Mouse (Mus musculus) layer of hippocampus, adult 8-10 months (tissue): ENCODE measurements around the gene Klf7. TPM values are rescaled to one million over a fixed set of nuclear protein-coding genes. Genes with fewer than 3 reads are reported as not detected.

Source experiments
- DNase-seq, 2 experiments: peaks; one replicate each; pipeline ENCODE4 v3.0.0; 2022; ENCODE audit warnings: low spot score in 2 of 2
- total RNA-seq, 4 experiments: library from RNA; stranded (reverse); gene quantifications; 2 replicates each; pipeline ENCODE4 v1.2.4; 2022

The Klf7 gene
- total RNA-seq, 4 experiments from 2014 or later, result 28.0 to 43.8 (median 32.3) TPM

DNA sequence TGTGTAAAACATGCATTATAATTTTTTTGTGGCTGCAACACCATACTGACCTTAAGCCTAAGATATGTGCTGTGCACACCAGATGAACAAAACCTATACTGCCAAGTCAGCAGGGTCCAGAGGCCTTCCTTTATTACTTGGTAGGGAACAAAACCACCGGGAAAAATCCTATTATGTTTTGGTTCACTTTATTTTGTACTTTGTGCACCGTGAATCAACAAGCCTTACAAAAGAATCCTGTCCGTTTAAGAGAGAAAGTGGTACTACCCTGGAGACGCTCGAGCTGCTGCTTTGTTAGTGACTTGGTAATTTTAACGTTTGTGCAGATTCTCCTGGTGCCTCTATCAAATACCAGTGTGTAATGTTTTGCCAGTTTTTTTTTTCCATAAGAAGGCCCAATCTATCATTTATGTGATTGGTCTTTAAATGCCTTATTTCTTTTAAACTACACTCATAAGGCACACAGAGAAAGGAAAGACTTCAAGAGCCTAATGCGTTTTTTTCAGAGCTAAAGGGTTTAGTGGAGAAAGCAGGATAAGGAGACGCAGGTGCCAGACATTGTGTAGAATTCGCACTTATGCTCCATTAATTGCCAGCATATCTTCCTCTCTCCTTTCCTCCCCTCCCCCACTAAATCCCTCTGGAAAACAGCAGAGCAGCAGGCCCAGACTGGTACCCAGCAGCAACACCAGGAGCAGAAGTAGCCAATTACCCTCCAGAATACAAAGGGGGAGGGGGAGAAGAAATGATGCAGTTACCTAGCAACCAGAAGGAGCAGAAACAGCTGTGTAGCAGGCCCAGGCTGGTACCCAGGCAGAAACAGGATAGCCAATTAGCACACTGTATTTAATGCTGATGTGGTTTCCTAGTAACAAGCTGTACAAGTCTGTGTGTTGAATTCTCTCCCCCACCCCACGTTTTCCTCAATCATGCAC, 55.5 kb downstream of the Klf7 start:
- peak; percentile 61 to 75 for DNase-seq

DNA sequence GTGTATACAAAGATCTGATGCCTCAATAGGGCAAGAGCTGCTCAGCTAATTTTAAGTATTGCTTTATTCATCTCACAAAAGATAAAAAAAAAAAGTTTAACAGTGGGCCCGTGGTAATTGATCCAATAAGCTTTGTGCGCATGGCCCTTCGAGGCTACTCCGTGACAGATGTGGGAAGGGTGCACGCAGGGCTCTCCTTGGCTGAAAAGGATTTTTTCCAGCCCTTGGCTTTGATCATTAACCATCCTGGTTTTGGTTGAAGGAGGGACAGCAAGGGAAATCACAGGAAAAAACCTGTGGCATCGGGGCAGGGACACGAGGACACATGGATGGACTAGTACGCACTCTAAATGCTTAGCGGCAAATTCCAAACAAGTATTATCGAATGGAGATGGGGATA, 60.6 kb downstream of the Klf7 start:
- no peak for DNase-seq

DNA sequence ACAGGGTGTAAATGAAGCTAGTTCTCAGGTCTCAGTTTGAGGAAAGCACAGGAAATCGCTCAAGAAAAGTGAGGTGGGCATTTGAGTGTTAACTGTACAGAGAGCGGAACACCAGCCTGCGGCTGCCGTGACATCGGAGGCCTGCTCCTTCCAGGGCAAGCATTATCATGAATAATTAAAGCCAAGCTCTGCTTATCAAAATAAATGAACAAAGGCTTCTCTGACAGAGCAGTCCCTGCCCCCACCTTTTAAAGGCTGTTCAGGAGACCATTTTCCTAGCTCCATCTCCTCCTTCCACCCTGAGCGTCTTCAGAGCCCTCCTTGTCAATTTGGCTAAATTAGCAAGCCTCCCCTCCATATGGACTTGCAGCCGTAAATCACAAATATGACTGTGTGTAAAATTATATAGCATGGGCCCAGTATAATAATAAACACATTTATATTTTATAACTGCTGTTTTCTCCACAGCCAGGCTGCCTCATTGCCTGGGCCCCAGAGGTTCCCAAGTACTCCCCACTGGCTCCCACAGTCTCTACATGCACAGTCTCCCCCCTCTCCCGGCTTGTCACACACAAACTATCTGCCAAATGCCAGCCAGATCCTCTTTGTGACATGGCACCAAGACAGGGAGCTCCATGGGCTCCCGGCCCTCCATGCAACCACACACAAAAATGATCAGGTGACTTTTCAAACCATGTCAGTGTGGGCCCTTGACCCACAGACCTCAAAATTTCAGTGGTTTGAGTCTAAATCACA, 61.2 kb downstream of the Klf7 start:
- DNase-seq, result no peak

DNA sequence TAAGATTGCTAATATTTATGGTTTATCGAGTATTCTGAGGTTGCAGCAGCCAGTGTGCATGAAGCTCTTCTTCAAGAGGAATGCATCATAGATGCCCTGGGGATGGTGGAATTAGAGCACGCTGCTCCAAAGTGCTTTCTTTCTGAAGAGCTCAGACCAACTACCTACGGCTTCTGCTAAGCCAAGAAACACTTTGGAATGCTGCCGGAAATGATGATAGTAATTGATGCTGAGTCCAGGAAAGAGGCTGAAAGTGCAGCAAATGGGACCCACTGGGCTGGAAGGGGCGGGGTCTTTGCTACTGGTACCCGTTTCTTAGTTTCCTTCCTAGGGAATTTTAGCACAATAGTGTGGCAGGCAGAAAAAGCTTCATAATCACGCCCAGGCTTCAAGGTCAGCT, 62.0 kb downstream of the Klf7 start:
- no peak for DNase-seq

DNA sequence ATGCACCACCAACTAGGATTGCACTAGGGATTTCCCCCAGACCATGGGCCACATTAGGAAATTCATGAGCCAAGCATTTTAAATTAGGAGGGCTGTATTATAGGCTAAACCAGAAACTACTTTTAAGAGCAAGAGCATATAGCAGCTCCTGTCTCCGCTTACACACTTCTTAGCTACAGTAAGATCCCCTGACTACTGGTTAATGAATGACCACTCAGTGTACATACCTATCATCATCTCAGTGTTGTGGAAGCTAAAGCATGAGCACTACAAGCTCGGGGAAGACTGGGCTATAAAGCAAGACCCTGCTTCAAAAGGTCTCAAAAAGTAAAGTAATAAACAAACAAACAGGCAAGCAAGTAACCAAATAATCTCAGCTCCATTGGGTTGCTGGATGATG, 65.5 kb downstream of the Klf7 start:
- DNase-seq, result no peak

DNA sequence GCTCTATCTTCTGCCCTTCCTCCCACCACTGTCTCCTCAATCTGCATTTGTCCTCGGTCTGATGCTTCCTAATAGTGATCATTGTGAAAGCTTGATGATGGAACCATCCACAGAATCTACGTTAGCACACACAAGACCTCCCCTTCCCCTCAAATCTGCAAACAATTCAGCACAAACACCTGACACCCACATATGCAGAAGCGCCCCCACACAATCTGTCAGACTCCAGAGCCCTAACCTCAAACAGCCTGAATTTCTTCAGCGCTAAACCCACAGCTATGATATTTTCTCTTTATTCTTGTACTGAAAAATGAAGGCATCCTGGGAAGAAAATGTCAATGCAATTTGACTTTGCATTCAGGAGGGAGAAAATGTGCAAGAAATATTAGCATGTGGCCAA, 66.1 kb downstream of the Klf7 start:
- peak; percentile 50 to 59 for DNase-seq

DNA sequence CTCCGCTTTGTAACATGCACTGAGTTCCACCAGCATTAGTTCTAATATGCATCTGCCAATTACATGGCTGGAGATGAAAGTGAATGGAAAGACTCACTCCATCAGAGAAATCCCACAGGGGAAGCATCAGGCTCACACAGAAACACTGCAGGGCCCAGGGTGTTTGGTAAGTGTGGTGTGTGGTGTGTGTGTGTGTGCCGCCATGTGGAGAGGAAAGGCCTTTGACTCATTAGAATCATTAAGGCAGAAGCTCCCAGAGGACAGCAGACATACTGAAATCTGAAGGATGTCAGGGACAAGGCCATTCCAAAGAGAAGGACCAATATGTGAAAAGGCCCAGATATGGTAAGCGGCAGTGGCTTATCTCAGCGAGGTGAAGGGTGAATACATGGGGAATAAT, 66.9 kb downstream of the Klf7 start:
- no peak for DNase-seq

DNA sequence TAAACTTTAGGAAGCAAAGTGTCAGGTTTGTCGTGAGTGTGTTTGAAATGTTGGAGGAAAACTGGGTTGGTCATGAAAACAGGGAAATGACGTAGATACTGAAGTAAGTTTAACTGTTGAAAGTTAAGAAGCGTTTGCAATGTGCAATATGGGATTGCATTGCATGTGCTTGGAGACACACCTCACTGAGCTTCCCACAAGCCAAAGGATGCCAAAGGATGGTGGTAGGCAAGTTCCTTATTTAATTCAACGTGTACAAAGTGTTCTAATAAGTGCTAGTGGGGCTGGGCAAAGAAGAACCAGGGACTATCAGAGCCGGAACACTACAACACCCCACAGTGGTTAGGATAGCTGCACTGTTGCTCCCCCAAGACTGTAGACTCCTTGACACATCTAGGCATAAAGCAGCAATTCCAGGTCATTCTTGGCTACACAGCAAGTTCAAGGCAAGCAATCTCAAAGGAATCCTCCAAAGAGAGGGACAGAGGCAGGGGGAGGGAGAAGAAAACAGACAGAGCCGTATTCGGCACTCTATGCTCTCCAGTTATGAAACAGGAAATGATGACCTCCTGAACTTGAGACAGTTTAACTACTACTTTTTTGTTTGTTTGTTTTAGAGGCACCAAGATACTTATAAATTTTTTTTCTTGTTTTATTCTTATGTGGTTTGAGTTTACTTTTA, 69.9 kb downstream of the Klf7 start:
- no peak for DNase-seq

DNA sequence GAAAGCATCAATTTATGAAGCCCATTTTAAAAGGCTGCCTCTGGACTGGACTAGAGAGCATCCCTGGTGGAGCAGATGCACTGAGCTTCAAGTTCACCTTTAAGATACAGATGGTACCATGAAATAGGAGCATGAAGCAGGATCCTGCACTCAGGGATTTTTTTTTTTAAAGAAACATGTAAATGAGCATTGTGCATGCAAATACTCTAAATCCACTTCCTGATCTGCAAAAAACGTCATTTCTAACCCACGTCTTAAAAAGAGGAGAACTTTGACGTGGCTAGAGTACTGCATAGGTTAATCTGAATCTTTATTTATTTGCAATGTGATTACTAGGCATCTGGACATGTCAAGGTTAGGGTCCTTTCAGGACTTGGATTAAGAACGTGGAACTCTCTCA, 73.5 kb downstream of the Klf7 start:
- no peak for DNase-seq

DNA sequence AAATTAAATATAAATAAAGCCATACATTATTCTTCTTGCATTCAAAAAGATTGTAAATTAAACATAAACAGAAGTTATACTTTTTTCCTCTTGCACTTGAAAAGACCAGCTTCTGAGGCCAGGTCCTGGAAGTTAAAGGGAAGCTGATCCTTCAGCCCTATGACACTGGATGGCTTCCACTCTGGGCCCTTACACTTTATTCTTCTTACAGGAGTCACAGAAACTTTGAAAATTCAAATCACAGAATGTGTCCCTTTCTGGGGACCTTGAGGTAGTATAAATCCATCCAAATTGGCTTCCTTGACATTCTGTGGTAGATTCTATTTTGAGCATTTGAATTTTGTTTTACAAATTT, 75.3 kb downstream of the Klf7 start:
- DNase-seq, result no peak

DNA sequence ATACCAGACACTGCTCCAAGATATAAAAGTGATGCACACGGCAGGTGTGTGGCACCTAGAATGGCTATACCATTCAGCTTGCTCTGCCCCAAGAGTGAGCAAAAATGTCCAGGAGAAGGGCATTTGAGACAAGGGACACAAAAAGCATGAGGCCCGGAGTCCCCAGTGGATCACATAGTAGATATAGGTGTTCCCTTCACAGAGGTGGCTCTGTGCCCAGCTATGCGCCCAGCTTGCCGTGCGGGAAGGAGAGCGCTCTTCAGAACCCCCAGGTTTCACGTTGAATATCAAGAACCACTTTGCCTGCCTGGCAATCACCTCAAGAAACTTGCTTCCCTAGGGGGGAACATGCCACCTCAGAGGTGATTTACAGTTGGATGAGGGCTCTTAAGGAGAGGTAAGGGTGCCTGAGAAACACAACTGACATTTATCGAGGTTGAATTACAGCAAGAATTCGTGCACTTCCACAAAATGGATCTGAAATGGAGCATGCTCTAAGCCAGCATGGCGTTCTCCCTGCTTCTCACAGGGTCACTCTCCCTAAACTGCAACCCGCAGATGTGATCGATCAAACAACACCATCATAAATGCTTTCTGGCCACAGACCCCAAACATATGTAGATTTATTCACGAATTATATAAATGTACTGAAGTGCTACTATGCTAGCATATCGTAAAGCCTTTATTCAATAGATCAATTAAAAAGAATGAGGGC, 75.8 kb downstream of the Klf7 start:
- no peak for DNase-seq

DNA sequence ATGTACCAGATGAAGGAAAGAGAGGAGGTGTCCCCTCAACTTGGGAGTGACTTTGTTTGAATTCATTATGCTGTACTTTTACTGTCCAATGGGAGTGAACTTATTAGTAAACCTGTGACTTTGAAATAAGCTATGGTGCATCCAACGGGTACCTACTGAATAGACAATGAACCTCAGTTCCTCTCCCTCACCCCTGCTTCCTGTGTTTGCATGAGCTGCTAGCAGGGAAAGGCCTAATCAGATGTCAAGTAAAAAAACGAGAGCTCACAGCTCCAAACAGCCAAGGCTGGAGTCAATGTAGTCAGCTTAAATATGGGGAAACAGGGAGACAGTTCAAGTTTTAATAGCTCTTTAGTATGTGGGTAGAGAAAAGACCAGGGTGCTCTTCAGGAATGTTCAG, 77.5 kb downstream of the Klf7 start:
- no peak for DNase-seq

DNA sequence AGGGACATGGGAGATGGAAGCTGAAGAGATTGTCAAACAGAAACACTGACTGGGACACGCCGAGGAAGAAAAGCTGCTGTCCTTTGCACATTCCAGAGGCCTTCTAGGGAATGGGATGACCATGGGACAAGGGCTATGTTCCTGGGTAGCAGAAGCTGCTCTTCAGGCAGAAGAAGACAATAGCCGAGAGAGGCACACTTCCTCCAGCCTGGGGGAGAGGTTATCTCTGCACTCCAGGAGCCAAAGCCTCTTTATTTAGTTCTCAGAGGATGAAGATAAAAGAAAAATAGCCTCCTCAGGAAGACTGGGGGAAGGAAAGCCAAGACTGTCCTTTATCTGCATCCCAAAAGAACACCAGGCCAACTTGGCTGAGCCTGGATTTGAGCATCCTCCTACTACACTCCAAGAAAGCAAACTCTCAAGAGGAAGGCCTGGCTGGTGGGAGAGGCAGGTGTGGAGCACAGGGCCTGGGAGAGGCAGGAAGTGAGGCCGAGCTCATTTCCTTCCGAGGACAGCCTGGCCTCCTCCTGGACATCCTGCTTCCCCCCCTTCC, 81.2 kb downstream of the Klf7 start:
- DNase-seq, result no peak

DNA sequence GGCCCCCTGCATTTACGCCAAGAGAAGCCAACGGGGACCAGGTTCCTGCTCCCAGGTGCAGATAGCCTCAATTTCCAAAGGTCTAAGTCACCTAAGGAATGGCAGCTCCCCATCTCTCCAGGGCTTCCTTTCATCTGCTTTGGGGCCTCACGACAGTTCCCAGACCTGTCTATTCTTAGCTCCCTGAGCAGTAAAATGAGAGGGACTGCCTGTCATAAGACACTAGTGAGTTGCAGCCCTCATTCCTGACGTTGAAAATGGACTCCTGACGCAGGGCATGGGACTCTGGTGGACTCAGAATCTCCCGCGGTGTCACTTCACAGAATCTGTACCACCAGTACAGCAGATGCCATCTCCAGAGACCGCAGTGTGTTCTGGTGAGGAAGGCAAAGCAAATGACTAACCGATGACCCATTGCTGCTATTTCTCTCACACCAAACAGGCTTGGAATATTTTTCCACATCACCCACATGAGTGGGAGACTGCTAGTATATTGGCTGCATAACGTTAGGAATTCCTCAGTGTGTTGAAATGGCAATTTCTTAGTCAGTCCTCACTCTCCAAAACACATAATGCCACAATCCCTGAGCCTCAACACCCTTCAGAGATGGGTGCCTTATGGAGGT, 81.9 kb downstream of the Klf7 start:
- DNase-seq, result no peak

DNA sequence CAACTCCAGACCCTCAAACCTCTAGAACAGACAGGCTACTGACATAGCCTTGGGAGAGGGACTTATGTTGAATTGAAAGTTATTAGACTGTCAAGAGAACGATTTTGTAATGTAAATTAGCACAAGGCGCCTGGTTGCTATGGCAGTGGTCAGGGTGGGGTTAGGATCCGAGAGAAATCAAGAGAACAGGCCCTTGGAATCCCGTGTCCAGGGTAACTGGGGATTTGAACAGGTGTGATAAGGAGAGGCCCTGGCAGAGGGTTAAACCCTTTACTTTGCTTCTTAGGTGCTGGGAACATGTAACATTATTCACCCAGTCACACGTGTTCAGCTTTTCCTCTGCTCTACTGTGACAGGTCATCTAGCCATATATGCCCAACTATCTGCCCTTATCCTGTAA, 83.7 kb downstream of the Klf7 start:
- no peak for DNase-seq

DNA sequence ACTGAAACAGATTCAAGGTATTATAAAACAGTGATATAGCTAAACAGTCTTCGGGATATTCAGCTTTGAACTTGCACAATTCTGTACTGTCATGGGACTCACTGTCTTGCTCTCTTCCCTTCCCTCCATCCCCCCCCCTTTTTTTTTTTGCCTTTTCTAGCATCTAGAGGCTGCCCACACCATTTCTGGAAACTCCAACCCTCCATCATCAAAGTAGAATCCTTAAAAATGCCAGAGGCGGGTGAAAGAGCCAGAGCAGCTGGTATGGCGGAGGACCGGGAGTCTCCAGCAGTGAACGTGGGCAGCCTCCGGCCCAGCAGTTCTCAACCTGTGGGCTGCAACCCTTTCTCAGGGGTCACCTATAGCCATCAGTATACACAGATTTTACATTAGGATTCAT, 84.3 kb downstream of the Klf7 start:
- no peak for DNase-seq

DNA sequence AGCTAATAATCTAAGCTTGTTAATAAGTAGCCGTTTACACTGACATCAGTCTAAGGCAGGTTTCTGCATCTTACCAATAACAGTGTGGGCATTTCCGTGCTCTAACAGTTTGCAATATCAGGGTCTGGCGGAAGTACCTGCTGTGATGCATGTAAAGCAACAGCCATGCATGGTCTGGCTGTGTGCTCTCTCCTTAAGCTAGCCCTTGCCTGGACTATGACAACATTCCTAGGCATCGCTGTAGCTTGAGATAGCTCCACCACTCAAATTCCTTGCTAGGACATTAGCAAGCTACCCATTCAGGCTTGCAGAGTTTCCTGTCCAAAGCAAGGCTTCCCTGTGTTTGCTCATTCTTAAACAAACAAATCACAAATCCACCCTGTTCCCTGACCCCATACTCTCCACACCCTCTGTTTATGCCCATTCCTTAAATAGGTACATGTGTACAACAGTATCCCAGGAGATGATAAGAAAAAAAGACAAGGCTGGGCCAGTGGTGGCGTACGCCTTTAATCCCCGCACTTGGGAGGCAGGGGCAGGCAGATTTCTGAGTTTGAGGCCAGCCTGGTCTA, 85.1 kb downstream of the Klf7 start:
- DNase-seq, result no peak

DNA sequence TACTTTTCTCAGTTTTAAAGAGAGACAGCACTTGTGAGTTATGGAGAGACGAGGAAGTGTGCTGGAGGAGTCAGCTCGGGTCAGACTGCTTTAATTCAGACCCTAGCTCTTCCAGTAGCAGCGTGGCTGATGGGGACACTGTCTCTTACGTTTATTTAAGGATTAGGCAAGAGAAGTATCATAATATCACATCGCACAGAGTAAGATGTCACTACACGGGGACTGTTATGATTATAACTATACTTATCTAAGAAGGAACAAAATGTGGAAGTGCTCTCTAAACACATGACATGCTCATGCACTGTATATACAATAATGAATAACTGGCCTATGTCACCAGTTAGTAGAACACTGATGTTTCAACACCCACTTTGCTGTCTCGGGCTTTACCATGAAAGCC, 86.3 kb downstream of the Klf7 start:
- DNase-seq, result no peak

DNA sequence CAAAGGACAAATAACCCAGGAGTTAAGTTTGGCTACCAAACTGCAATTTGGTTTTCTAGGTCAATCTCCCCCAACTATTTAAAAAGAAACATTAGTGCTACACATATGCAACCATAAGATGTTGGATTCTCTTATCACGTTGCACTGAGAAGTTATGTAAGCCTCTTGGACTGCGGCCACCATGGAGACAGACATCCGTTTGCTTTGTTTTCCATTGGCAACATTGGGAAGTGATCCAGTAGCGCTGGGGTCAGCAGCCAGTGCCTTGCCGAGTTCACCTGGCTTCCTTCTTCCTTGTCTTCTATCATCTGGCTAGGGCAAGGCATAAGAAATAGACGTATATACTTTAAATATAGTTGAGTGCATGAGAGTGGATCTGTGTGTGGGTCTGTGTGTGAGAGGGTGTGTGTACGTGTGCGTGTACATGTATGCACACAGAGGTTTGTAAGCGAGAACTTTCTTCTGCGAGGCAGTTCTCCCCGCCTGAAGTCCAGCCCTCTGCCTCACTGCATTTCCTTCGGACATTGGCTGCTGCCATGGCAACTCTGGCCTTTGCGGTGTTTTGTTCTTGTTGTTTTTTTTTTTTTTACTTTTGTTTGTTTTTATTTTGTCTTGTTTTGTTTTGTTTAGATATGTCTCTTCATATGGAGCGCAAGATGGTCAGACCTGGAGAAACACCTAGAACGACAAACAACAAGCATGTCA, 86.8 kb downstream of the Klf7 start:
- DNase-seq, result no peak
